Mouse (Mus musculus): ENCODE measurements around the gene Tmed10. TPM values are rescaled to one million over a fixed set of nuclear protein-coding genes. Genes with fewer than 3 reads are reported as not detected.

Gene Tmed10
- total and polyA plus RNA-seq, 3 experiments = 60.0 to 211 (median 70.2) TPM

- Histone ChIP-seq H3K9ac (ENCODE audit: insufficient read depth, low read depth) (no peak overlapping the region), H3K4me2 (ENCODE audit: insufficient read depth, low read depth, poor library complexity, severe bottlenecking) (no peak overlapping the region), H3K9me3 (replicated peaks; ENCODE audit: low read length) (no peaks in the 10 kb centered on the region), H3K36me3 (replicated peaks in 1 of 2; ENCODE audit: control insufficient read depth in 1 of 2, insufficient read depth in 1 of 2, low read length in 1 of 2) (no peaks in the 10 kb centered on the region), H3K27ac (ENCODE audit: insufficient read depth, low read depth) (no peak overlapping the region), H3K79me2 (replicated peaks; ENCODE audit: control insufficient read depth, extremely low read depth, insufficient read depth, poor library complexity, severe bottlenecking) (no peaks in the 10 kb centered on the region), H3K27me3 (replicated peaks) (peaks cover 6% of the 10 kb centered on the region), H3K4me1 (ENCODE audit: control insufficient read depth in 1 of 2, insufficient read depth in 2 of 2) (no peaks in the 10 kb centered on the region), H3K4me3 (replicated peaks in 1 of 3; ENCODE audit: low read depth in 2 of 3, low read length in 2 of 3, poor library complexity in 1 of 3) (no peak overlapping the region)
- no peak for DNase-seq (ENCODE audit: extremely low read depth)
- dilution Hi-C loops (cut with MboI; ENCODE audit: extremely low pct_ligation_motif_present, extremely low pct_unique_long_range_greater_than_20kb, low sequenced_read_pairs) = no loop called here
- in situ Hi-C loops (cut with MboI; ENCODE audit: low pct_ligation_motif_present, low pct_unique_long_range_greater_than_20kb, low sequenced_read_pairs) = no loop called here
- no peak for TF ChIP-seq MEF2A (IDR thresholded peaks at IDR 0.05; ENCODE audit: borderline replicate concordance, low read depth, low read length)
- no peak for TF ChIP-seq IRF4 (IDR thresholded peaks at IDR 0.05; ENCODE audit: low read depth, low read length)
- no peak for TF ChIP-seq GABPA (IDR thresholded peaks at IDR 0.05; ENCODE audit: insufficient replicate concordance, low read depth, low read length)
- no peak for TF ChIP-seq NELFE (IDR thresholded peaks at IDR 0.05; ENCODE audit: low read depth, low read length)
- TF ChIP-seq RCOR1 (conservative IDR thresholded peaks at IDR 0.05; ENCODE audit: low read depth, low read length) = no peak
- no peak for TF ChIP-seq SIN3A (IDR thresholded peaks at IDR 0.05; ENCODE audit: low read length)
- TF ChIP-seq ZKSCAN1 (IDR thresholded peaks at IDR 0.05; ENCODE audit: borderline replicate concordance, low read depth, low read length) = no peak
- no peak for TF ChIP-seq USF2 (conservative IDR thresholded peaks at IDR 0.05; ENCODE audit: low read depth, low read length)
- TF ChIP-seq SMC3 (IDR thresholded peaks at IDR 0.05; ENCODE audit: low read depth, low read length) = no peak
- no peak for TF ChIP-seq ZNF384 (IDR thresholded peaks at IDR 0.05; ENCODE audit: low read depth, low read length)
- TF ChIP-seq JUND (conservative IDR thresholded peaks at IDR 0.05; ENCODE audit: low read depth, low read length) = no peak
- no peak for TF ChIP-seq CHD1 (IDR thresholded peaks at IDR 0.05; ENCODE audit: low read depth, low read length)
- no peak for TF ChIP-seq RAD21 (IDR thresholded peaks at IDR 0.05; ENCODE audit: low read depth, low read length)
- no peak for TF ChIP-seq CHD2 (IDR thresholded peaks at IDR 0.05; ENCODE audit: low read length)
These were observed 23.3 kb upstream of the Tmed10 start for GRCm38 (mm10) chr12:85397960-85398272.

GRCm38 (mm10) chr12:85397063-85397959, 22.7 kb upstream of the Tmed10 start:
- Histone ChIP-seq H3K9me3 (replicated peaks; ENCODE audit: low read length) (no peaks in the 10 kb centered on the region), H3K4me3 (replicated peaks in 1 of 3; ENCODE audit: low read depth in 2 of 3, low read length in 2 of 3, poor library complexity in 1 of 3) (no peak overlapping the region)
- DNase-seq (ENCODE audit: extremely low read depth) = no peak

More at GRCm38 (mm10) chr12:85397063-85397959, 22.7 kb upstream of the Tmed10 start:
- Histone ChIP-seq H3K36me3 (replicated peaks in 1 of 2; ENCODE audit: control insufficient read depth in 1 of 2, insufficient read depth in 1 of 2, low read length in 1 of 2) (no peaks in the 10 kb centered on the region), H3K27me3 (replicated peaks) (peaks cover 6% of the 10 kb centered on the region), H3K4me1 (ENCODE audit: control insufficient read depth in 1 of 2, insufficient read depth in 2 of 2) (no peaks in the 10 kb centered on the region), H3K79me2 (replicated peaks; ENCODE audit: control insufficient read depth, extremely low read depth, insufficient read depth, poor library complexity, severe bottlenecking) (no peaks in the 10 kb centered on the region), H3K4me2 (ENCODE audit: insufficient read depth, low read depth, poor library complexity, severe bottlenecking) (no peak overlapping the region), H3K27ac (ENCODE audit: insufficient read depth, low read depth) (no peak overlapping the region), H3K9ac (ENCODE audit: insufficient read depth, low read depth) (no peak overlapping the region)
- in situ Hi-C loops (cut with MboI; ENCODE audit: low pct_ligation_motif_present, low pct_unique_long_range_greater_than_20kb, low sequenced_read_pairs) = no loop called here
- dilution Hi-C loops (cut with MboI; ENCODE audit: extremely low pct_ligation_motif_present, extremely low pct_unique_long_range_greater_than_20kb, low sequenced_read_pairs) = no loop called here
- no peak for TF ChIP-seq CHD1 (IDR thresholded peaks at IDR 0.05; ENCODE audit: low read depth, low read length)
- no peak for TF ChIP-seq UBTF (IDR thresholded peaks at IDR 0.05; ENCODE audit: low read depth, low read length)
- TF ChIP-seq CTCF (conservative IDR thresholded peaks at IDR 0.05 in 1 of 2, IDR thresholded peaks at IDR 0.05 in 1 of 2; ENCODE audit: low read depth in 2 of 2, low read length in 2 of 2) = no peak
- no peak for TF ChIP-seq POLR2AphosphoS2 (IDR thresholded peaks at IDR 0.05; ENCODE audit: low read depth, low read length)
- TF ChIP-seq HCFC1 (IDR thresholded peaks at IDR 0.05; ENCODE audit: low read depth, low read length) = no peak
- no peak for TF ChIP-seq MAZ (IDR thresholded peaks at IDR 0.05; ENCODE audit: low read depth, low read length)
- TF ChIP-seq SMC3 (IDR thresholded peaks at IDR 0.05; ENCODE audit: low read depth, low read length) = no peak
- TF ChIP-seq USF1 (IDR thresholded peaks at IDR 0.05; ENCODE audit: low read depth, low read length) = no peak

Measured in CH12.LX (cell line).